ENCODE assay signal across 32 mouse cellular contexts in genomic region chr3:57975379-57975778, GRCm38 (mm10).
DNase-seq lines count a peak whose midpoint lies in the region; ATAC-seq and TF ChIP-seq lines count a peak whose summit lies in the region.
"Had no signal": no experiment of that assay in that cellular context is flagged by ENCODE, and none has a peak within 500 bp of the region (broad histone marks: within the 10 kb centered on the region; RNA-seq: fewer than 3 reads in every experiment).

No protein-coding gene starts in this region.

- WGBS in kidney, postnatal 0 days, result 36% methylated on average over 5 of the region's 5 CpGs
- WGBS in embryonic facial prominence, embryonic 10.5 days, result 45% methylated on average over 5 of the region's 5 CpGs
- WGBS in hindbrain, embryonic 16.5 days, result 79% methylated on average over 5 of the region's 5 CpGs

- no peak overlapping the region for H3K4me3 ChIP-seq in kidney, postnatal 0 days (replicated peaks; ENCODE audit: low read depth, low read length)
- H3K4me3 ChIP-seq in embryonic facial prominence, embryonic 10.5 days, result no peak overlapping the region
- H3K4me3 ChIP-seq in hindbrain, embryonic 16.5 days (ENCODE audit: low read length), result no peak overlapping the region
- H3K4me3 ChIP-seq: embryonic facial prominence, embryonic 12.5 days; forebrain, embryonic 10.5 days; forebrain, embryonic 15.5 days; hindbrain, embryonic 13.5 days; layer of hippocampus, adult 2 months; limb, embryonic 13.5 days; liver, embryonic 12.5 days; midbrain, embryonic 15.5 days; neural tube, embryonic 15.5 days had no signal

- no peaks in the 10 kb centered on the region for H3K9me3 ChIP-seq in kidney, postnatal 0 days (replicated peaks; ENCODE audit: low read length)
- no peaks in the 10 kb centered on the region for H3K9me3 ChIP-seq in embryonic facial prominence, embryonic 10.5 days
- H3K9me3 ChIP-seq in hindbrain, embryonic 16.5 days (ENCODE audit: control insufficient read depth, low read length), result no peaks in the 10 kb centered on the region
- H3K9me3 ChIP-seq: embryonic facial prominence, embryonic 12.5 days; forebrain, embryonic 10.5 days; forebrain, embryonic 15.5 days; hindbrain, embryonic 13.5 days; limb, embryonic 13.5 days; liver, embryonic 12.5 days; midbrain, embryonic 15.5 days; neural tube, embryonic 15.5 days had no signal

- no peaks in the 10 kb centered on the region for H3K4me1 ChIP-seq in kidney, postnatal 0 days (replicated peaks; ENCODE audit: insufficient read depth, low read length)
- peaks cover 44% of the 10 kb centered on the region for H3K4me1 ChIP-seq in embryonic facial prominence, embryonic 10.5 days
- no peaks in the 10 kb centered on the region; the same call in 1 of the 2 replicates for H3K4me1 ChIP-seq in hindbrain, embryonic 16.5 days (ENCODE audit: control insufficient read depth, insufficient read depth, low read depth, low read length)
- H3K4me1 ChIP-seq: forebrain, embryonic 15.5 days; liver, embryonic 12.5 days; midbrain, embryonic 15.5 days had no signal

- DNase-seq in heart, adult 11 months, result peak; percentile 46
- DNase-seq in heart, adult 9 months (ENCODE audit: low spot score in 2 of 2), result no peak
- DNase-seq in kidney, postnatal 0 days (ENCODE audit: low spot score), result peak; percentile 57
- no peak for DNase-seq in kidney, adult 18-20 months
- DNase-seq in embryonic facial prominence, embryonic 10.5 days (ENCODE audit: low spot score), result no peak
- DNase-seq in gastrocnemius, postnatal 25 days, result peak; percentile 42
- no peak for DNase-seq in frontal cortex, postnatal 14 days (ENCODE audit: low spot score in 2 of 2)
- DNase-seq: adrenal gland, adult 8-10 months; cerebellum, adult 2 months; cerebellum, postnatal 14 days; heart, postnatal 4 days; kidney, postnatal 25 days; liver, postnatal 0 days; lung, postnatal 10 days; retina, postnatal 1 day; right cerebral cortex, postnatal 25 days; thymus, adult 2 months; thymus, postnatal 4 days had no signal

- no peak for ATAC-seq in kidney, postnatal 0 days (replicated peaks; ENCODE audit: low FRiP score, low read depth)
- no peak for ATAC-seq in hindbrain, embryonic 16.5 days
- ATAC-seq: CD4-positive, CD25-positive, alpha-beta regulatory T cell, adult 4 months; forebrain, embryonic 15.5 days; intestine, postnatal 0 days; liver, embryonic 12.5 days; liver, postnatal 0 days; midbrain, embryonic 15.5 days had no signal

- no peaks in the 10 kb centered on the region for H3K27me3 ChIP-seq in kidney, postnatal 0 days (ENCODE audit: insufficient read depth, low read length)
- no peaks in the 10 kb centered on the region for H3K27me3 ChIP-seq in embryonic facial prominence, embryonic 10.5 days (replicated peaks; ENCODE audit: low read depth, poor library complexity, severe bottlenecking)
- H3K27me3 ChIP-seq in hindbrain, embryonic 16.5 days (replicated peaks; ENCODE audit: control insufficient read depth, insufficient read depth, low read length), result no peaks in the 10 kb centered on the region
- H3K27me3 ChIP-seq: embryonic facial prominence, embryonic 12.5 days; forebrain, embryonic 15.5 days; hindbrain, embryonic 13.5 days; limb, embryonic 13.5 days; liver, embryonic 12.5 days; midbrain, embryonic 15.5 days; neural tube, embryonic 15.5 days had no signal

- no peak for TF ChIP-seq CTCF in kidney, postnatal 0 days (IDR thresholded peaks at IDR 0.05; ENCODE audit: low read depth)

- H3K36me3 ChIP-seq in kidney, postnatal 0 days (ENCODE audit: insufficient read depth, low read length), result no peaks in the 10 kb centered on the region
- H3K36me3 ChIP-seq in embryonic facial prominence, embryonic 10.5 days (replicated peaks), result no peaks in the 10 kb centered on the region
- H3K36me3 ChIP-seq in hindbrain, embryonic 16.5 days (ENCODE audit: control insufficient read depth, insufficient read depth, low read length), result no peaks in the 10 kb centered on the region
- H3K36me3 ChIP-seq: embryonic facial prominence, embryonic 12.5 days; forebrain, embryonic 10.5 days; forebrain, embryonic 15.5 days; hindbrain, embryonic 13.5 days; limb, embryonic 13.5 days; liver, embryonic 12.5 days; midbrain, embryonic 15.5 days; neural tube, embryonic 15.5 days had no signal

- H3K9ac ChIP-seq in kidney, postnatal 0 days (ENCODE audit: low read depth, low read length), result no peak overlapping the region
- no peak overlapping the region for H3K9ac ChIP-seq in hindbrain, embryonic 16.5 days (ENCODE audit: low read depth, low read length)
- H3K9ac ChIP-seq: embryonic facial prominence, embryonic 12.5 days; forebrain, embryonic 15.5 days; hindbrain, embryonic 13.5 days; limb, embryonic 13.5 days; liver, embryonic 12.5 days; liver, postnatal 0 days; midbrain, embryonic 15.5 days; neural tube, embryonic 15.5 days had no signal

- no peak overlapping the region for H3K27ac ChIP-seq in kidney, postnatal 0 days
- H3K27ac ChIP-seq in embryonic facial prominence, embryonic 10.5 days (replicated peaks), result peak overlapping the region; percentile 44; the same call in 1 of the 2 replicates
- H3K27ac ChIP-seq in hindbrain, embryonic 16.5 days (ENCODE audit: low read depth, low read length), result no peak overlapping the region
- H3K27ac ChIP-seq: embryonic facial prominence, embryonic 12.5 days; forebrain, embryonic 10.5 days; forebrain, embryonic 15.5 days; hindbrain, embryonic 13.5 days; layer of hippocampus, adult 2 months; limb, embryonic 13.5 days; liver, embryonic 12.5 days; macrophage; midbrain, embryonic 15.5 days; neural tube, embryonic 15.5 days had no signal

- no peak overlapping the region for H3K4me2 ChIP-seq in kidney, postnatal 0 days (ENCODE audit: low read length)
- H3K4me2 ChIP-seq in hindbrain, embryonic 16.5 days (ENCODE audit: low read length), result no peak overlapping the region
- H3K4me2 ChIP-seq: embryonic facial prominence, embryonic 12.5 days; forebrain, embryonic 15.5 days; heart, embryonic 11.5 days; hindbrain, embryonic 13.5 days; limb, embryonic 13.5 days; liver, embryonic 12.5 days; midbrain, embryonic 15.5 days; neural tube, embryonic 15.5 days had no signal

Comparison
In these comparisons a context has a peak if more than half of its experiments do, and no peak if none do; other contexts are left out.
1. DNase-seq: peak in heart, adult 11 months (single experiment), kidney, postnatal 0 days (single experiment) and gastrocnemius, postnatal 25 days (single experiment); none in heart, adult 9 months (0 of 2), kidney, adult 18-20 months (single experiment), embryonic facial prominence, embryonic 10.5 days (single experiment) and frontal cortex, postnatal 14 days (0 of 2).